ENCODE assay signal across 7 mouse cellular contexts in the genomic region with DNA sequence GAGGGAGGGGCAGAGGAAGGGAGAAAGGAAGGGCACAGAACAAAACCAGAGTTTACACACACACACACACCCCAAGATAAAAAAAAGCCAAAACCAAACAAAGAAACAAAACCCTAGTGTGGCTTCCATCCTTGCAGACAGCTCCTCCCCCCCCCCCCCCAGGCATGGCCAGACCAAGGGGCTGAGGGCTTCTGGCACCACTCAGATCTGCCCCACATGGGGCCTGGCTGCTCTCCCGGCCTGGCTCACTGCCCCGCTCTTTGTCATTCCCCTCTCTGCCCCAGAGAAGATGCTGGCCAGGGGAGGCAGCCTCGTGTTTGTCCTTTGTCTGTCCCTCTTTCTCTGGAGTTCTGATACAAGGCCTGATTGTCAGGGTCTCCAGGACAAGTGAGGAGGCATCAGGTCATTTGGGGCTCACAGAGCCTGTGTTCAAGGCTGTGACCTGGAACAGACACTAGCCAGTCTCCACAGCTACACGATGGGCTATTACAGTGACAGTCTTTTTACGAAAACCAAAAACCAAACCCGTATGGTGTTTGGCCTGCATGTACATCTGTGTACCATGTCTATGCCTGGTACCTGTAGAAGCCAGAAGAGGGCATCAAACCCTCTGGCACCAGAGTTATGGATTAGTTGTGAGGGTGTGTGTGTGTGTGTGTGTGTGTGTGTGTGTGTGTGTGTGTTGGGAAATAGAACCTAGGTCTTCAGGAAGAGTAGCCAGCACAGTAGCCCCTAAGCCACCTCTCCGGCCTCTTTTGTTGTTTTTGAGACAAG. TPM values are rescaled to one million over a fixed set of nuclear protein-coding genes. Genes with fewer than 3 reads are reported as not detected.
DNase-seq lines count a peak whose midpoint lies in the region; ATAC-seq lines count a peak whose summit lies in the region.

No protein-coding gene starts in this region.

- H3K4me1 ChIP-seq in heart, embryonic 13.5 days: peaks cover 36% of the 10 kb centered on the region
- peaks cover 25% of the 10 kb centered on the region for H3K4me1 ChIP-seq in liver, embryonic 12.5 days

- H3K9ac ChIP-seq in heart, embryonic 13.5 days: 0 out of 2 replicates have a peak overlapping the region, but pooled peaks have one; percentile 25
- H3K9ac ChIP-seq in liver, embryonic 12.5 days: no peak overlapping the region

- no peaks in the 10 kb centered on the region for H3K36me3 ChIP-seq in heart, embryonic 13.5 days
- H3K36me3 ChIP-seq in liver, embryonic 12.5 days: peaks cover 40% of the 10 kb centered on the region

- no peak overlapping the region for H3K4me3 ChIP-seq in heart, embryonic 13.5 days
- no peak overlapping the region for H3K4me3 ChIP-seq in liver, embryonic 12.5 days

- intact Hi-C loops in gastrocnemius, postnatal 14 days (cut with DNase I; ENCODE audit: low total_unique reads): loop anchor here (2.0 to 5.0 kb wide), 2 partner anchors 47 to 801 kb away; no protein-coding TSS in a partner anchor

- H3K9me3 ChIP-seq in heart, embryonic 13.5 days: no peaks in the 10 kb centered on the region
- H3K9me3 ChIP-seq in liver, embryonic 12.5 days (replicated peaks): no peaks in the 10 kb centered on the region

- H3K4me2 ChIP-seq in heart, embryonic 13.5 days: no peak overlapping the region
- no peak overlapping the region for H3K4me2 ChIP-seq in liver, embryonic 12.5 days

- ATAC-seq in heart, embryonic 13.5 days (ENCODE audit: extremely low read depth, insufficient number of reproducible peaks, low FRiP score, low TSS enrichment): no peak
- ATAC-seq in liver, embryonic 12.5 days: no peak

- peak overlapping the region; percentile 76 for H3K27ac ChIP-seq in heart, embryonic 13.5 days (replicated peaks)
- no peak overlapping the region for H3K27ac ChIP-seq in liver, embryonic 12.5 days

- 57% methylated on average over 7 of the region's 7 CpGs for WGBS in heart, embryonic 13.5 days
- 78% methylated on average over 7 of the region's 7 CpGs for WGBS in liver, embryonic 12.5 days (ENCODE audit: insufficient replicate concordance)

- peak; percentile 94 for DNase-seq in MN1 (ENCODE audit: low spot score)
- DNase-seq in brain, embryonic 18.5 days (ENCODE audit: low read depth, low spot score): peak; percentile 49
- DNase-seq in left cerebral cortex, adult 18-20 months (ENCODE audit: low spot score in 2 of 2): peak; percentile 62 to 67
- DNase-seq in telencephalon, adult 2 months (ENCODE audit: low read depth, low spot score): peak; percentile 81
- DNase-seq in gastrocnemius, postnatal 14 days: no peak

- no peaks in the 10 kb centered on the region for H3K27me3 ChIP-seq in heart, embryonic 13.5 days (replicated peaks)
- no peaks in the 10 kb centered on the region for H3K27me3 ChIP-seq in liver, embryonic 12.5 days (replicated peaks)

RNA-seq across cellular contexts. Expression of gene Hip1r, which starts 20.0 kb away (rescaled TPM):
- polyA plus RNA-seq in heart, embryonic 13.5 days (2015; fragmentation: Nextera tagmentation; extraction: Ambion mirVana): 4.7 and 5.6 TPM in 2 replicates
- 10 to 100 TPM; 66.5 to 67.7 TPM for total RNA-seq in left cerebral cortex, adult 18-20 months (2021)
- polyA plus RNA-seq in liver, embryonic 12.5 days (2016; fragmentation: Nextera tagmentation; extraction: Ambion mirVana): 15.2 and 16.7 TPM in 2 replicates
- 10 to 100 TPM in 1 of 2 experiments, 1 to 10 TPM in 1; 7.2 to 11.1 TPM for total RNA-seq in gastrocnemius, postnatal 14 days (2021)

RNA-seq across cellular contexts. Expression of gene Vps37b, which starts 38.6 kb away (rescaled TPM):
- polyA plus RNA-seq in heart, embryonic 13.5 days (2015; fragmentation: Nextera tagmentation; extraction: Ambion mirVana): 51.2 and 52.2 TPM in 2 replicates
- 10 to 100 TPM; 43.2 to 50.5 TPM for total RNA-seq in left cerebral cortex, adult 18-20 months (2021)
- 20.9 and 21.8 TPM in 2 replicates for polyA plus RNA-seq in liver, embryonic 12.5 days (2016; fragmentation: Nextera tagmentation; extraction: Ambion mirVana)
- 1 to 10 TPM; 6.3 to 7.8 TPM for total RNA-seq in gastrocnemius, postnatal 14 days (2021)

Comparison
In these comparisons a context has a peak if more than half of its experiments do, and no peak if none do; other contexts are left out.
1. RNA of gene Hip1r, which starts 20.0 kb away (total RNA-seq): 66.5 to 67.7 TPM in left cerebral cortex, adult 18-20 months; 7.2 to 11.1 TPM in gastrocnemius, postnatal 14 days; every median in the first group is over 4 times any median in the second.
2. RNA of gene Vps37b, which starts 38.6 kb away (total RNA-seq): 43.2 to 50.5 TPM in left cerebral cortex, adult 18-20 months; 6.3 to 7.8 TPM in gastrocnemius, postnatal 14 days; every median in the first group is over 4 times any median in the second.